Mouse (Mus musculus) megakaryocyte, embryonic 14.5 days (primary cell): ENCODE data around the gene Dctn2.

Experiments
- FLI1 ChIP-seq: IDR thresholded peaks from 2 replicates; pipeline ENCODE4 v1.6.1; 2012; ENCODE audit warnings: low read length, inconsistent platforms, mixed read lengths
- GATA1 ChIP-seq: IDR thresholded peaks from 3 replicates; pipeline ENCODE4 v1.6.1; 2012; ENCODE audit warnings: mixed read lengths, low read length, inconsistent platforms, borderline replicate concordance

DNA sequence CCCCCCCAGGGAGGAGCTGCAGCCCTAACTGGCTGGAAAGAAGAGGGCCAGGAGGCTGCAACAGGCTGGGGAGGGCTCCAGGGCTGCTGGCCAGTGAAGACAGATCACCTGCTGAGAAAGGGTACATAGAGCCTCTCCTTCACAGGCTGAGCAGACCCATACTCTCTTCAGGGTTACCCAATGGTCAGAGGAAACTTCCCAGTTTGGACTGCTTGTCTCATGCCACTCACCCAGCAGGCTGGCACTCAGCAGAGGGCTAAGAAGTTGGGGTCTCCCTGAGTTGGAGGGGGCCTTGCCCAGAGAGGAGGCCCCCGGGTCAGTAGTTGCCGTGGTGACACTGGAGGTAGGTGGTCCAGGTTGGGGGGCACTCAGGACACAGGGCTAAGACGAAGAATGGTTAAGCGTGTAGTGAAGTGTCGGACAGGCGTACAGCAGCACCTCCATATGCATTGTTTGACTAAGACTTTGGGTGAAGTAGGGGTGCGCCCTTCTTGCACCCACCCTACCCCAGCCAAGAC is 18.0 kb downstream of the Dctn2 start:
- TF ChIP-seq GATA1 (no peak), FLI1 (no peak)
